Mouse (Mus musculus) frontal cortex, postnatal 14 days (tissue): ENCODE measurements around the gene Gm4302.
A peak's percentile ranks its signal among the peaks of the same experiment; 100 is the strongest.
"Not testable (repeated sequence)": the region's sequence is repeated elsewhere in the genome, so short reads cannot be mapped to it uniquely, and the experiment has no call there.

Experiments
- DNase-seq, 2 experiments: peaks; one replicate each; pipeline ENCODE4 v3.0.0; 2022; ENCODE audit warnings: low spot score in 2 of 2

Gm4302 gene

GRCm38 (mm10) chr10:100340536-100340935 is at the start of gene Gm4302:
Gene Gm4302 (plus strand): TSS chr10:100340836.
- not testable (repeated sequence) for DNase-seq

GRCm38 (mm10) chr10:100296105-100296504 is 44.5 kb upstream of the Gm4302 start:
- no peak for DNase-seq

- DNase-seq: not testable (repeated sequence)
Measured at GRCm38 (mm10) chr10:100300106-100300505, 40.5 kb upstream of the Gm4302 start.

- DNase-seq: not testable (repeated sequence)
Measured at GRCm38 (mm10) chr10:100335376-100335775, 5.3 kb upstream of the Gm4302 start, which contains the start of gene Gm4301. Gene Gm4301 (plus strand): TSS chr10:100335676.

GRCm38 (mm10) chr10:100345672-100346071 is 5.0 kb downstream of the Gm4302 start, which contains the start of gene Gm4303:
Gene Gm4303 (plus strand): TSS chr10:100345972.
- DNase-seq: not testable (repeated sequence)

DNA sequence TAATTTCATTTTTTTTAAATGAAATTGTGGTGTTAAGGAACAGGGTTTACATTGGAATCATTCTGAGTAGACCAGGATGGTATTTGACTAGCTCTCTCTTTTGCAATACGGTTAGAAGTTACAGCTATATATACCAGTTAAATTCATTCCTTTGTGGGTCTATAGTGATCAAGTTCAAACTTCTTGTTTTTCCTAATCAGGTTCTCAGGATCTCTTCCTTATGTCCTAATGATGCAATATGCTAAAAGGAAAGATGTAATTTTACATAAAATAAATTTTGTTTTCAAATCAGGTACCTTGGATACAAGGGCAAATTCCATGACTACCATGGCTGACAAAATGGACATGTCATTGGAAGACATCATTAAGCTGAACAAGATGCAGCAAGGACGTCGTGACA is 10.2 kb downstream of the Gm4302 start, which contains the start of gene Gm4305:
TSS of gene Gm4305 (plus strand) at position 301 of the 400 bp plus-strand sequence.
- not testable (repeated sequence) for DNase-seq

- peak in 1 of 2 experiments; percentile 3 for DNase-seq
Measured at GRCm38 (mm10) chr10:100356841-100357240, 16.2 kb downstream of the Gm4302 start.

GRCm38 (mm10) chr10:100361038-100361437 is 20.4 kb downstream of the Gm4302 start, which contains the start of gene Gm4307:
Gene Gm4307 (plus strand): TSS chr10:100361338.
- DNase-seq: not testable (repeated sequence)

GRCm38 (mm10) chr10:100382460-100382859 is 41.8 kb downstream of the Gm4302 start, which contains the start of gene Gm4312:
Gene Gm4312 (minus strand): TSS chr10:100382560.
- not testable (repeated sequence) for DNase-seq
